Mouse (Mus musculus) MEL (cell line): ENCODE results near the gene Flna. TPM values are rescaled to one million over a fixed set of nuclear protein-coding genes. Genes with fewer than 3 reads are reported as not detected.

Experiments used
- DNase-seq: peaks from one replicate; pipeline ENCODE4 v3.0.0; 2011; ENCODE audit warnings: low read depth, low spot score
- H3K27ac ChIP-seq: 2 replicates; pipeline ENCODE4 v1.5.1; 2012; ENCODE audit warnings: low read depth, mild to moderate bottlenecking, control low read depth, low read length, moderate library complexity; ENCODE audit not compliant: control insufficient read depth
- H3K27me3 ChIP-seq, 2 experiments: fragments of 150-350 bp in 1 of 2; sonication (generic) in 1 of 2; 2 replicates each; pipeline ENCODE4 v1.6.1; 2012; ENCODE audit warnings: low read length in 2 of 2, mild to moderate bottlenecking in 2 of 2, improper control_type of control experiment in 1 of 2, moderate library complexity in 1 of 2; ENCODE audit not compliant: insufficient read depth in 2 of 2, control insufficient read depth in 1 of 2
- H3K36me3 ChIP-seq, 2 experiments: 2 replicates each; pipeline ENCODE4 v1.6.1; 2012 to 2014; ENCODE audit warnings: low read length in 2 of 2, improper control_type of control experiment in 1 of 2, inconsistent platforms in 1 of 2, mild to moderate bottlenecking in 1 of 2; ENCODE audit not compliant: insufficient read depth in 2 of 2, control insufficient read depth in 1 of 2
- H3K4me1 ChIP-seq, 2 experiments: fragments of 150-350 bp in 1 of 2; sonication (generic) in 1 of 2; 2 replicates each; pipeline ENCODE4 v1.6.1; 2012; ENCODE audit warnings: low read length in 2 of 2, improper control_type of control experiment in 1 of 2, mild to moderate bottlenecking in 1 of 2; ENCODE audit not compliant: insufficient read depth in 2 of 2, control insufficient read depth in 1 of 2
- H3K4me3 ChIP-seq, 2 experiments: fragments of 150-350 bp in 1 of 2; sonication (generic) in 1 of 2; 2 replicates each; pipeline ENCODE4 v1.5.1; 2012; ENCODE audit warnings: low read depth in 2 of 2, low read length in 2 of 2, mild to moderate bottlenecking in 2 of 2, moderate library complexity in 2 of 2, control low read depth in 1 of 2, improper control_type of control experiment in 1 of 2; ENCODE audit not compliant: control insufficient read depth in 1 of 2, insufficient read depth in 1 of 2
- H3K79me2 ChIP-seq: 2 replicates; pipeline ENCODE4 v1.6.1; 2012; ENCODE audit warnings: mild to moderate bottlenecking, low read length, moderate library complexity; ENCODE audit not compliant: control insufficient read depth, poor library complexity, insufficient read depth
- H3K9ac ChIP-seq: 2 replicates; pipeline ENCODE4 v1.6.1; 2012; ENCODE audit warnings: low read depth, mild to moderate bottlenecking, control low read depth, low read length, moderate library complexity; ENCODE audit not compliant: control insufficient read depth, poor library complexity, severe bottlenecking
- H3K9me3 ChIP-seq: fragments of 150-350 bp; sonication (generic); replicated peaks from 2 replicates; pipeline ENCODE4 v1.6.1; 2012; ENCODE audit warnings: mild to moderate bottlenecking, low read length, improper control_type of control experiment, moderate library complexity; ENCODE audit not compliant: insufficient read depth
- BHLHE40 ChIP-seq: IDR thresholded peaks from 2 replicates; pipeline ENCODE4 v1.6.1; 2012; ENCODE audit warnings: low read depth, mild to moderate bottlenecking, inconsistent platforms, low read length, improper control_type of control experiment, borderline replicate concordance
- CHD2 ChIP-seq: IDR thresholded peaks from 2 replicates; pipeline ENCODE4 v1.6.1; 2011; ENCODE audit warnings: low read length, improper control_type of control experiment
- E2F4 ChIP-seq: IDR thresholded peaks from 2 replicates; pipeline ENCODE4 v1.6.1; 2011; ENCODE audit warnings: low read depth, low read length, improper control_type of control experiment, borderline replicate concordance
- EP300 ChIP-seq, 2 experiments: IDR thresholded peaks; 2 replicates each; pipeline ENCODE4 v1.6.1; 2011; ENCODE audit warnings: improper control_type of control experiment in 2 of 2, low read length in 2 of 2, low read depth in 1 of 2, mild to moderate bottlenecking in 1 of 2
- HCFC1 ChIP-seq: IDR thresholded peaks from 2 replicates; pipeline ENCODE4 v1.6.1; 2012; ENCODE audit warnings: low read depth, mild to moderate bottlenecking, inconsistent platforms, low read length, improper control_type of control experiment, moderate library complexity
- JUND ChIP-seq: IDR thresholded peaks from 2 replicates; pipeline ENCODE4 v1.6.1; 2011; ENCODE audit warnings: low read depth, mild to moderate bottlenecking, improper control_type of control experiment, low read length
- KAT2A ChIP-seq: conservative IDR thresholded peaks from 2 replicates; pipeline ENCODE4 v1.6.1; 2012; ENCODE audit warnings: low read depth, low read length, improper control_type of control experiment, inconsistent platforms
- MAFK ChIP-seq: IDR thresholded peaks from 2 replicates; pipeline ENCODE4 v1.6.1; 2011; ENCODE audit warnings: low read depth, mild to moderate bottlenecking, low read length, improper control_type of control experiment, borderline replicate concordance
- MAZ ChIP-seq: IDR thresholded peaks from 2 replicates; pipeline ENCODE4 v1.6.1; 2012; ENCODE audit warnings: low read depth, mild to moderate bottlenecking, inconsistent platforms, low read length, improper control_type of control experiment
- MEF2A ChIP-seq: IDR thresholded peaks from 2 replicates; pipeline ENCODE4 v1.6.1; 2014; ENCODE audit warnings: low read depth, mild to moderate bottlenecking, inconsistent platforms, low read length, improper control_type of control experiment; ENCODE audit not compliant: poor library complexity, insufficient replicate concordance, severe bottlenecking; ENCODE audit errors: extremely low read depth
- MXI1 ChIP-seq: IDR thresholded peaks from 2 replicates; pipeline ENCODE4 v1.6.1; 2011; ENCODE audit warnings: mild to moderate bottlenecking, low read depth, low read length, improper control_type of control experiment
- MYC ChIP-seq: IDR thresholded peaks from 2 replicates; pipeline ENCODE4 v1.6.1; 2011; ENCODE audit warnings: low read depth, mild to moderate bottlenecking, low read length, improper control_type of control experiment, moderate library complexity
- NELFE ChIP-seq: IDR thresholded peaks from 2 replicates; pipeline ENCODE4 v1.6.1; 2011; ENCODE audit warnings: low read depth, low read length, improper control_type of control experiment
- NRF1 ChIP-seq: IDR thresholded peaks from 2 replicates; pipeline ENCODE4 v1.6.1; 2014; ENCODE audit warnings: low read depth, mild to moderate bottlenecking, inconsistent platforms, low read length, improper control_type of control experiment, moderate library complexity; ENCODE audit not compliant: poor library complexity, insufficient read depth, severe bottlenecking
- POLR2A ChIP-seq, 2 experiments: IDR thresholded peaks; 2 replicates each; pipeline ENCODE4 v1.6.1; 2011 to 2012; ENCODE audit warnings: low read length in 2 of 2, mild to moderate bottlenecking in 2 of 2, control low read depth in 1 of 2, improper control_type of control experiment in 1 of 2, low read depth in 1 of 2, moderate library complexity in 1 of 2; ENCODE audit not compliant: control insufficient read depth in 1 of 2, insufficient read depth in 1 of 2, poor library complexity in 1 of 2
- POLR2AphosphoS2 ChIP-seq: IDR thresholded peaks from 2 replicates; pipeline ENCODE4 v1.6.1; 2011; ENCODE audit warnings: low read length, improper control_type of control experiment
- POLR2AphosphoS5 ChIP-seq: IDR thresholded peaks from 2 replicates; pipeline ENCODE4 v1.6.1; 2012; ENCODE audit warnings: low read depth, borderline replicate concordance, mild to moderate bottlenecking, inconsistent platforms, low read length, moderate library complexity, mixed read lengths
- RAD21 ChIP-seq: IDR thresholded peaks from 2 replicates; pipeline ENCODE4 v1.6.1; 2011; ENCODE audit warnings: mild to moderate bottlenecking, low read depth, low read length, improper control_type of control experiment
- SMC3 ChIP-seq: IDR thresholded peaks from 2 replicates; pipeline ENCODE4 v1.6.1; 2011; ENCODE audit warnings: low read depth, low read length, improper control_type of control experiment
- TBP ChIP-seq: IDR thresholded peaks from 2 replicates; pipeline ENCODE4 v1.8.0; 2011; ENCODE audit warnings: low read depth, low read length, improper control_type of control experiment
- TCF12 ChIP-seq: IDR thresholded peaks from 2 replicates; pipeline ENCODE4 v1.6.1; 2014; ENCODE audit warnings: low read depth, mild to moderate bottlenecking, inconsistent platforms, low read length, improper control_type of control experiment, moderate library complexity
- UBTF ChIP-seq: IDR thresholded peaks from 2 replicates; pipeline ENCODE4 v1.6.1; 2012; ENCODE audit warnings: low read depth, mild to moderate bottlenecking, inconsistent platforms, low read length, improper control_type of control experiment, moderate library complexity, borderline replicate concordance; ENCODE audit not compliant: insufficient read depth
- USF1 ChIP-seq: IDR thresholded peaks from 2 replicates; pipeline ENCODE4 v1.6.1; 2014; ENCODE audit warnings: low read depth, mild to moderate bottlenecking, inconsistent platforms, low read length, improper control_type of control experiment, moderate library complexity
- USF2 ChIP-seq, 2 experiments: IDR thresholded peaks; 2 replicates each; pipeline ENCODE4 v1.6.1; 2011 to 2012; ENCODE audit warnings: improper control_type of control experiment in 2 of 2, low read length in 2 of 2, borderline replicate concordance in 1 of 2, inconsistent platforms in 1 of 2, low read depth in 1 of 2, mild to moderate bottlenecking in 1 of 2; ENCODE audit not compliant: insufficient read depth in 1 of 2
- ZKSCAN1 ChIP-seq: IDR thresholded peaks from 2 replicates; pipeline ENCODE4 v1.6.1; 2012; ENCODE audit warnings: low read depth, mild to moderate bottlenecking, inconsistent platforms, low read length, improper control_type of control experiment, moderate library complexity
- ZMIZ1 ChIP-seq: IDR thresholded peaks from 2 replicates; pipeline ENCODE4 v1.6.1; 2012; ENCODE audit warnings: low read depth, mild to moderate bottlenecking, inconsistent platforms, low read length, improper control_type of control experiment, moderate library complexity
- ZNF384 ChIP-seq: IDR thresholded peaks from 2 replicates; pipeline ENCODE4 v1.6.1; 2012; ENCODE audit warnings: low read depth, mild to moderate bottlenecking, inconsistent platforms, low read length, improper control_type of control experiment
- polyA plus RNA-seq, 2 experiments: library from polyadenylated mRNA; stranded (reverse) in 1 of 2; unstranded in 1 of 2; fragments of >175 nt in 1 of 2; fragments of >200 nt in 1 of 2; gene quantifications; 2 replicates each; pipeline versions ENCODE4 v1.2.1 to v1.2.4; 2012; ENCODE audit warnings: low replicate concordance in 2 of 2, low read depth in 1 of 2; ENCODE audit not compliant: insufficient read length in 2 of 2, insufficient read depth in 1 of 2, missing spikeins in 1 of 2
- total RNA-seq: library from RNA; depleted of rRNA; stranded (reverse); fragments of 300-350 nt; gene quantifications from 2 replicates; pipeline ENCODE4 v1.2.3, GENCODE M21; 2012

Flna gene
- total and polyA plus RNA-seq, 3 experiments: 111 to 233 (median 147) TPM

DNA sequence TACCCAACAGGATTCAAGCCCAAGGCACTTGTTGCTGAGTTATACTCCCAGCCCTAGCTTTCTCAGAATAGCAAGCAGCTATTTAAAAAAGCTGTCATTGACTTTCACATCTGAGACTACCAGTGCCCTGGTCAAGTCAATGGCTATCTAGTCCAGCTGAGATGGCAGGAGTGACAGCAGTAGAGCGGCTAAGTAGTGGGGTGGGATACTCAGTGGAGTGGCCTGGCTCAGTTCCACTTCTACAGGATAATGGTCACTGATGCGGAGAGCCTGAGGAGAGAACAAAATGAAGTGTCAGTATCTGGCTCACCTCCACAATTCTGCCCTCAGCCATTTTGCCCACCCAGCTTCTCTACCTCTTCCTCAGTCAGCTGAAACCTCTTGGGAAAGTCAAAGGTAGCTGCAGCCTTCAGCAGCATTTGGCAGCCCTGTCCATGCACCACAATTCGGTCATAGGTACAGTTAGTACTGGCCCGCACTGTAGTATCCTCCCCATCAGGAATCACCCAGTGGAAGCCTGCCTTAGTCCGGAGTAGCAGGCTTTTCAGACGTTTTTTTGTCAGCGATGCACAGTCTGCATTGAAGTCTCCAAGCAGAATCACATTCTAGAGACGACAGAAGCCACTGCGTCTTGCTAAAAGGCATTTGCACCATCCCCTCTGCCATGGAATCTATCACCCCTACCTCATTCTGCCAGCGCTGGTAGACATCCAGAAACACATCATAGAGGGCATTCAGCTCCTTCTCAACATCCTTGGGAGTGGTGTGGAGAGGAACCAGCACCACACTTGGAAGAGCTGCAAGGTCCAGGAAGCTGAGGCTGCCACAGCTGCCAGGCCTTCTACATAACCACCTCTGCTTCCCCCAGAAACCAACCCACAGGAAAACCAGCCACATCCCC is 24.1 kb upstream of the Flna start:
- H3K4me1 ChIP-seq: peaks cover 0 to 10% of the 10 kb centered on the region in 2 experiments; a peak in 3 of 4 replicates
- peaks cover 19% of the 10 kb centered on the region for H3K79me2 ChIP-seq
- H3K36me3 ChIP-seq: peaks cover 0 to 13% of the 10 kb centered on the region in 2 experiments; a peak in 2 of 4 replicates
- peak; percentile 63 for DNase-seq
- H3K9me3 ChIP-seq: no peaks in the 10 kb centered on the region
- H3K9ac ChIP-seq: peak overlapping the region; percentile 43
- H3K27ac ChIP-seq: peak overlapping the region; percentile 2
- H3K27me3 ChIP-seq: no peaks in the 10 kb centered on the region
- 0 out of 4 replicates have a peak overlapping the region, but pooled peaks of 1 of the 2 experiments have one; percentile 19 for H3K4me3 ChIP-seq
- TF ChIP-seq USF2 (IDR thresholded peaks at IDR 0.05; ENCODE audit: borderline replicate concordance in 1 of 2, insufficient read depth in 1 of 2, low read depth in 1 of 2, low read length in 2 of 2) (no peak), POLR2AphosphoS2 (peak; percentile 100), MAZ (no peak), SMC3 (no peak; the same call in 1 of the 2 replicates), NRF1 (no peak), CHD2 (peak; percentile 37; the same call in 1 of the 2 replicates), TCF12 (no peak; the same call in 1 of the 2 replicates), BHLHE40 (no peak; the same call in 1 of the 2 replicates), ZNF384 (no peak), MAFK (0 out of 2 replicates have a peak, but pooled peaks have one; percentile 39), HCFC1 (no peak), NELFE (peak; percentile 14; the same call in 1 of the 2 replicates), KAT2A (no peak), JUND (no peak), ZKSCAN1 (no peak), USF1 (no peak), POLR2AphosphoS5 (no peak), MYC (no peak), ZMIZ1 (peak; percentile 85; the same call in 1 of the 2 replicates), E2F4 (0 out of 2 replicates have a peak, but pooled peaks have one; percentile 66), RAD21 (no peak), UBTF (no peak), TBP (no peak), MEF2A (no peak), POLR2A (IDR thresholded peaks at IDR 0.05; ENCODE audit: control insufficient read depth in 1 of 2, insufficient read depth in 1 of 2, low read depth in 1 of 2, low read length in 2 of 2, poor library complexity in 1 of 2) (peak; percentile 49 to 90; a peak in 3 of 4 replicates), EP300 (IDR thresholded peaks at IDR 0.05; ENCODE audit: low read depth in 1 of 2, low read length in 2 of 2) (no peak), MXI1 (no peak)
